Mouse (Mus musculus) forebrain, embryonic 15.5 days (tissue): ENCODE measurements at regions not wholly inside any gene's neighbourhood (a gene's known extent, or its start where the extent isn't known, plus 50 kb on each side); places are given as distances from the start of the nearest gene placed in this dataset.

Experiments
- ATAC-seq: fragments of 200-750 bp; cut with Nextera tagmentation; replicated peaks from 2 replicates; pipeline ENCODE4 v1.8.0; 2017; ENCODE audit warnings: mild to moderate bottlenecking, moderate TSS enrichment, moderate library complexity
- H3K27ac ChIP-seq: fragments of 300-500 bp; sonication (generic); replicated peaks from 2 replicates; pipeline ENCODE4 v1.5.1; 2015; ENCODE audit warnings: mild to moderate bottlenecking, inconsistent platforms
- H3K27me3 ChIP-seq: fragments of 300-500 bp; sonication (generic); 2 replicates; pipeline ENCODE4 v1.6.1; 2015; ENCODE audit warnings: inconsistent platforms
- H3K36me3 ChIP-seq: fragments of 300-500 bp; sonication (generic); 2 replicates; pipeline ENCODE4 v1.6.1; 2015; ENCODE audit warnings: mild to moderate bottlenecking, inconsistent platforms
- H3K4me1 ChIP-seq: fragments of 300-500 bp; sonication (generic); 2 replicates; pipeline ENCODE4 v1.6.1; 2015; ENCODE audit warnings: inconsistent platforms
- H3K4me2 ChIP-seq: fragments of 300-500 bp; sonication (generic); replicated peaks from 2 replicates; pipeline ENCODE4 v1.6.1; 2015; ENCODE audit warnings: mild to moderate bottlenecking, inconsistent platforms
- H3K4me3 ChIP-seq: fragments of 300-500 bp; sonication (generic); 2 replicates; pipeline ENCODE4 v1.5.1; 2015; ENCODE audit warnings: mild to moderate bottlenecking, inconsistent platforms
- H3K9ac ChIP-seq: fragments of 300-500 bp; sonication (generic); replicated peaks from 2 replicates; pipeline ENCODE4 v1.6.1; 2015; ENCODE audit warnings: mild to moderate bottlenecking, inconsistent platforms
- H3K9me3 ChIP-seq: fragments of 300-500 bp; sonication (generic); 2 replicates; pipeline ENCODE4 v1.6.1; 2016; ENCODE audit warnings: inconsistent platforms
- WGBS: fragments of 180-500 bp; shearing (Covaris S2); methylation state at CpG from one replicate; pipeline ENCODE4 v1.1.7; 2015; ENCODE audit warnings: mixed read lengths; 5-methylcytosine and 5-hydroxymethylcytosine counted together

GRCm38 (mm10) chr15:90131777-90132176, 92.3 kb upstream of the Alg10b start:
- Histone ChIP-seq H3K4me1 (no peaks in the 10 kb centered on the region), H3K4me3 (no peak overlapping the region), H3K27me3 (no peaks in the 10 kb centered on the region), H3K36me3 (no peaks in the 10 kb centered on the region), H3K9ac (no peak overlapping the region), H3K9me3 (no peaks in the 10 kb centered on the region), H3K4me2 (no peak overlapping the region), H3K27ac (no peak overlapping the region)
- 86% methylated on average over 5 of the region's 5 CpGs for WGBS
- ATAC-seq = no peak

DNA sequence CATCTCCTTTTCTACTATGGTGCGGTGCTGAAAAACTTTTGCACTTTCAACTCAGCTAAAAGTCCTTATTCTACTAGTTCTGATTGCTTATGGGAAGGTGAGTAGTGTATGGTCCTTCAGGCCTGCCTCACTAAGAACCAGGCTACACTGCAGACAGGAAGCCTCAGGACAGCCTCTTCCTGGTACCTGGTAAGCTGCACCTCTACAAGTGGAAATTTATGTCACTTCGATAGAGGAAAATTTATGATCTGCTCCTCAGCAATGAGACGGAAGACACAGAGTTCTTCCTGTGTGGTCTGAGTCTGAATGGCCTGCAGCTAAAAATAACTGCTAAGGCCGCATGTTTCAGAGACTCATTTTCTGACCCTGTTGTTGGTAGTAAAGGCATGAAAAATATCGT, 83.1 kb upstream of the Alg10b start:
- Histone ChIP-seq H3K4me1 (no peaks in the 10 kb centered on the region), H3K9me3 (no peaks in the 10 kb centered on the region), H3K4me3 (no peak overlapping the region), H3K27me3 (no peaks in the 10 kb centered on the region), H3K27ac (no peak overlapping the region), H3K36me3 (no peaks in the 10 kb centered on the region), H3K4me2 (no peak overlapping the region), H3K9ac (no peak overlapping the region)
- ATAC-seq = no peak
- 77% methylated on average over 5 of the region's 5 CpGs for WGBS

GRCm38 (mm10) chr15:90148663-90149062, 75.4 kb upstream of the Alg10b start:
- Histone ChIP-seq H3K27ac (no peak overlapping the region), H3K27me3 (no peaks in the 10 kb centered on the region), H3K4me1 (no peaks in the 10 kb centered on the region), H3K36me3 (no peaks in the 10 kb centered on the region), H3K4me3 (no peak overlapping the region), H3K9me3 (no peaks in the 10 kb centered on the region), H3K9ac (no peak overlapping the region), H3K4me2 (no peak overlapping the region)
- ATAC-seq = no peak

GRCm38 (mm10) chr15:90153821-90154560, 70.1 kb upstream of the Alg10b start:
- 78% methylated on average over 10 of the region's 10 CpGs for WGBS
- H3K9ac ChIP-seq = no peak overlapping the region

More at GRCm38 (mm10) chr15:90153821-90154560, 70.1 kb upstream of the Alg10b start:
- H3K4me2 ChIP-seq = no peak overlapping the region
- H3K4me1 ChIP-seq = no peaks in the 10 kb centered on the region
- no peak overlapping the region for H3K27ac ChIP-seq
- H3K27me3 ChIP-seq = no peaks in the 10 kb centered on the region
- no peaks in the 10 kb centered on the region for H3K36me3 ChIP-seq
- no peaks in the 10 kb centered on the region for H3K9me3 ChIP-seq
- no peak overlapping the region for H3K4me3 ChIP-seq
- ATAC-seq = no peak
